Mouse (Mus musculus) adrenal gland, postnatal 0 days (tissue): Measurements from ENCODE around the gene Pigo. TPM values are rescaled to one million over a fixed set of nuclear protein-coding genes. Genes with fewer than 3 reads are reported as not detected.

Experiments used
- polyA plus RNA-seq: library from polyadenylated mRNA; unstranded; fragments of >200 nt; fragmentation: Nextera tagmentation; extraction: Ambion mirVana; gene quantifications from 2 replicates; pipeline ENCODE4 v1.2.1, GENCODE M21; 2015

Gene Pigo
- polyA plus RNA-seq: 9.7 and 11.1 TPM in 2 replicates

GRCm38 (mm10) chr4:43025084-43025960, at the start of gene Pigo:
TSS of gene Pigo (minus strand) at chr4:43025819.

GRCm38 (mm10) chr4:43058753-43059654, 33.4 kb upstream of the Pigo start, which contains the start of gene Unc13b:
TSS of gene Unc13b (plus strand) at chr4:43058953.

DNA sequence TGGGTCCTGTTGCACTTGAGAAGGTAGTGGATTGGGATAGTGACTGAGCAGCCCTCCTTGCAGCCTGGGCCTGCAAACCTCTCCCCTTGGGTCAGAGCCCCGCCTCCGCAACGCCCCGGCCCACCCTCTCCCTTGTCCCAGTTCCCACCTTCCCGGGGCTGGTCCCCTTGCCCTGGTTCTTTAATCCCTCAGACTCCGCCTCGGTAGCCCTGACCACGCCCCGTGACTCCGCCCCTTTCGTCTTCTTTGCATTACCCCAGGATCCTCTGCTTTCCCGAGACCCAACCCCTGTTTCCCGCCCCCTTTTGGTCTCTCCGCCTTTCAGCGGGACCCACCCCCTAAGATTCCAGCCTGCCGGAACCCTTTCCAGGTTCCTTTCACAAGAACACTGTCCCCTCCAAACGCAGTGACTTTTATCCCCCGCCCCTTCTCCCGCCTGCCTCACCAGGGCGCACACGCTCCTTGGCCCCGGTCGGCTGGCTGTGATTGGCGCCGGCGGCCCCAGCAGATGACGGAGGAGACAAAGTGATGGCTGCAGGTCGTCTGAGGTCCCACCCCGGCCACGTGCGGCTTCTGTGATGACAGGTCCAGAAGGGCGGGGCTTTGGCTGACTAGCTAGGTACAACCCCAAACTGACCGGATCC, 20.2 kb upstream of the Pigo start, which contains the start of gene Fam214b:
Fam214b (minus strand) TSS at position 562 of the 644 bp plus-strand sequence.

DNA sequence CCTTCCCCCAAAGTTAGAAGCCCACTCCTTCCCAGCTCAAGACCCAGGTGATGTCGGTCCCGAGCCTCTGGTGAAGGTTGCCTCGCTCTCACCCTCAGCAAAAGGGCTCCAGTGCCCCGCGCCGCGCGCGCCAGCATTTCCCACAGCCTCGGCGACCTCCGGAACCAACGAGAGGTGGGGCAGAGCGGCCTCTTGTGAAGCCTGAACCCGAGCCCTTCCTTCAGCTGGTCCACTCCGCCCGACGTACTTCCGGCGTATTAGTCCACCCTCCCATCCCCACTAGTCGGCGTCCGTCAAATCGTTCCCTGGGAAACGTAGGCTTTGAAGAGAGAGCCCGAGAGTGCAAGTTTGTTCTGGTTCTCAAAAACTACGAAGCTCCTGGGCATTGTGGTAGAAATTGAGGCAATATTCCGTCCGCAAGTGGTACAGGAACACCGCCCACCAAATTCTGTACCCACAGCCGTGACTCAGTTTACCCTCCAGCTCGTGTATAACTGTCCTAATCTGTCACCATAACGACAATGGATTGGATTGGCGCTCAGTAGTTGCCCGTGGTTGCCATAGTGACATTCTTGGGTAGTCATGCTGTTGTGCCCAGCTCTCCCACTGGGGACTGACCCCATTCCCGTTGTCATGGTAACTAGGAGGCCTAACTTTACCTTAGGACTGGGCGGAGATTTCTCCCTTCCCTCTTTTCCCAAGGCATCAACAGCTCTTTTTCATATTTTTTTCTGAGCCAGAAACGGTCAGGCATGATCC, 5.8 kb upstream of the Pigo start, which contains the start of gene Stoml2:
Stoml2 (minus strand) TSS at position 474 of the 759 bp plus-strand sequence.

DNA sequence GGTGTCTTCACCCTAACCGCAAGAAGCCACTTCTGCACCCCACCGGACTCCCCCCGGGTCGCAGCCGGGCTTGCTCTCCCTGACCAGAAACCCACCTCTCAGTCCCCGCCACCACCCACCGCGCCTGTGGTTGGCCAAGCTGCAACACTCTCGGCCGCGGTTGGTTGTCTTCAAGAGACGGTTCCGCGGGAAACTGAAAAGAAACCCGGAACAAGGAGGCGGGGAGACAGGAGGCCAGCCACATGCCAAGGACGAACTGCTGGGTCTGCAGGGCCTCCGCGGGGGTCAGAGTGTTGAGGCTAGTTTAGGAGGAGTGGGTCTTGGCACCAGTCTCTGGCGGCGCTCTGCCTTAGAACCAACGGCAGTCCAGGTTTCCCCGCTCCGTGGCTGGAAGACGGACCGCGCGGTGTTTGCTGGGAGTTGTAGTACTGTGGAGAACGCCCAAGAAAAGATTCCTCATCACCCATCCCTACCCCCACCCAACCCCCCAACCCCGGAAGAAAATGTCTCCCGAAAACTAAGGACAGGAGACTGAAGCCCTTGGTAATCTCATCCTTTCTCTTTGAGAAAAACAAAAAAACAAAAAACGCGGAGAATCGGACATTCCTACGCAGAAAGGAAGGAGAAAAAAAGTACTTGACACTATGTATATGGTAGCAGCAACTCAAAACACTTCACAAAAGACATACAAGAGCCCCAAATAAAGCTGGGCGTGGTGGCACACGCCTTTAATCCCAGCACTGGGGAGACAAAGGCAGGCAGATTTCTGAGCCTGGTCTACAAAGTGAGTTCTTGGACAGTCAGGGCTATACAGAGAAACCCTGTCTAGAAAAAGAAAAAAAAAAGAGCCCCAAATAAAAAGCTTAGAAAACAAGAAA, 15.2 kb downstream of the Pigo start, which contains the start of gene Fancg:
Fancg (minus strand) TSS at position 346 of the 878 bp plus-strand sequence.

GRCm38 (mm10) chr4:43000141-43000986, 25.3 kb downstream of the Pigo start, which contains the start of gene Vcp:
TSS of gene Vcp (minus strand) at chr4:43000507.

DNA sequence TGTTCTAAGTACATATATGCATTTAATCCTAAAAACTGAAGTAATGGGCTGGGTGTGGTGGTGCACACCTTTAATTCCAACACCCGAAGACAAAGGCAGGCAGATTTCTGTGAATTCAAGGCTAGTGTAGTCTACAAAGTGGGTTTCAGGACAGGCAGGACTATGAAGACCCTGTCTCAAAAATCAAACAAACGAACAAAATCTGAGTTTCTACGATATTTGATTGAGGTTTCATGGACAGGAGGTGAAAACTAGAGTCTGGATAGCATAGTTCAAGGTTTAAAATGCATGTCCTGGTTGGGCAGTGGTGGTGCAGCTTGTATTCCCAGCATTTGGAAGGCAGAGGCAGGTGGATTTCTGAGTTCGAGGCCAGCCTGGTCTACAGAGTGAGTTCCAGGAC, 56.3 kb downstream of the Pigo start, which contains the start of gene 1700022I11Rik:
1700022I11Rik (plus strand) TSS at position 301 of the 400 bp plus-strand sequence.

Other genes with a start within 250 kb of the Pigo start
- 0.06 TPM in 1 of 2 replicates, not detected in the other for gene Fam205a1, start 171.9 kb downstream of the Pigo start, polyA plus RNA-seq
- gene Gm12394, start 169.0 kb downstream of the Pigo start, polyA plus RNA-seq: 0.09 and 0.28 TPM in 2 replicates
- 0.24 and 0.95 TPM in 2 replicates for gene Fam205c, start 151.6 kb downstream of the Pigo start, polyA plus RNA-seq
- 1.3 and 3.7 TPM in 2 replicates for gene Phf24, start 109.2 kb downstream of the Pigo start, polyA plus RNA-seq
- 6.4 and 7.8 TPM in 2 replicates for gene Dnajb5, start 76.0 kb downstream of the Pigo start, polyA plus RNA-seq
- 0.25 and 0.59 TPM in 2 replicates for gene 1700022I11Rik, start 56.2 kb downstream of the Pigo start, polyA plus RNA-seq
- gene Vcp, start 25.3 kb downstream of the Pigo start, polyA plus RNA-seq: 248 and 385 TPM in 2 replicates
- 7.6 and 10.2 TPM in 2 replicates for gene Fancg, start 15.3 kb downstream of the Pigo start, polyA plus RNA-seq
- 260 and 353 TPM in 2 replicates for gene Stoml2, start 5.9 kb upstream of the Pigo start, polyA plus RNA-seq
- gene Fam214b, start 20.4 kb upstream of the Pigo start, polyA plus RNA-seq: 8.2 and 14.9 TPM in 2 replicates
- gene Unc13b, start 33.1 kb upstream of the Pigo start, polyA plus RNA-seq: 2.6 and 3.0 TPM in 2 replicates
- gene Atp8b5, start 241.3 kb upstream of the Pigo start, polyA plus RNA-seq: 0.23 and 0.71 TPM in 2 replicates